ENCODE assay signal across 8 mouse cellular contexts in genomic region chr12:76195912-76196708, GRCm38 (mm10). TPM values are rescaled to one million over a fixed set of nuclear protein-coding genes. Genes with fewer than 3 reads are reported as not detected.
DNase-seq lines count a peak whose midpoint lies in the region; ATAC-seq lines count a peak whose summit lies in the region.

No protein-coding gene starts in this region.

- peak overlapping the region; percentile 93 for H3K4me2 ChIP-seq in intestine, embryonic 14.5 days (ENCODE audit: low read length)

- peak overlapping the region; percentile 36 for H3K4me3 ChIP-seq in intestine, embryonic 14.5 days (ENCODE audit: low read depth, low read length)

- H3K9me3 ChIP-seq in intestine, embryonic 14.5 days (ENCODE audit: control insufficient read depth, low read length), result no peaks in the 10 kb centered on the region

- ATAC-seq in intestine, embryonic 14.5 days (replicated peaks; ENCODE audit: low FRiP score, low TSS enrichment, low read depth), result peak; percentile 79
- ATAC-seq in megakaryocyte-erythroid progenitor cell, adult 5-6 weeks (replicated peaks; ENCODE audit: low FRiP score, low TSS enrichment, poor library complexity, severe bottlenecking), result peak; percentile 86

- H3K27me3 ChIP-seq in intestine, embryonic 14.5 days (replicated peaks; ENCODE audit: control insufficient read depth, insufficient read depth, low read length), result no peaks in the 10 kb centered on the region

- H3K9ac ChIP-seq in intestine, embryonic 14.5 days (ENCODE audit: low read length), result peak overlapping the region; percentile 38

- no peak overlapping the region for H3K27ac ChIP-seq in intestine, embryonic 14.5 days (ENCODE audit: low read depth)

- peak; percentile 94 for DNase-seq in adrenal gland, postnatal 10 days
- peak; percentile 85 for DNase-seq in embryo, embryonic 9.5 days (ENCODE audit: extremely low spot score)
- peak; percentile 38 to 75 for DNase-seq in gastrocnemius, postnatal 4 days (ENCODE audit: low spot score in 2 of 2)
- DNase-seq in intestine, embryonic 14.5 days (ENCODE audit: low spot score), result peak; percentile 91
- DNase-seq in left cerebral cortex, postnatal 25 days (ENCODE audit: low spot score in 2 of 2), result peak; percentile 36 to 55
- peak; percentile 48 for DNase-seq in right cerebral cortex, postnatal 25 days
- DNase-seq in urinary bladder, postnatal 36 days (ENCODE audit: low spot score in 2 of 2), result peak; percentile 85 to 92

- H3K36me3 ChIP-seq in intestine, embryonic 14.5 days (ENCODE audit: control insufficient read depth, insufficient read depth, low read length), result no peaks in the 10 kb centered on the region

- WGBS in intestine, embryonic 14.5 days, result 2% methylated on average over 22 of the region's 22 CpGs

- peaks cover 6% of the 10 kb centered on the region; the same call in 1 of the 2 replicates for H3K4me1 ChIP-seq in intestine, embryonic 14.5 days (replicated peaks; ENCODE audit: control insufficient read depth, insufficient read depth, low read length)

- intact Hi-C loops in left cerebral cortex, postnatal 25 days (cut with DNase I), result loop anchor here (2.0 kb wide), 2 partner anchors 145 to 409 kb away; no protein-coding TSS in a partner anchor

RNA-seq across cellular contexts. Expression of gene Esr2, which starts 19.1 kb away (rescaled TPM):
- not detected for total RNA-seq in adrenal gland, postnatal 10 days (2021)
- total RNA-seq in gastrocnemius, postnatal 4 days (2021), result under 1 TPM; 0.10 to 0.34 TPM
- polyA plus RNA-seq in intestine, embryonic 14.5 days (2014; fragmentation: Nextera tagmentation; extraction: Ambion mirVana), result not detected in 2 replicates
- total RNA-seq in left cerebral cortex, postnatal 25 days (2021), result under 1 TPM; 0.21 to 0.23 TPM
- total RNA-seq in megakaryocyte-erythroid progenitor cell, adult 5-6 weeks (2014; fragmentation: Nextera tagmentation), result not detected in 2 replicates
- not detected in 2 replicates for total RNA-seq in megakaryocyte-erythroid progenitor cell, adult 5-6 weeks (2017)

RNA-seq across cellular contexts. Expression of gene Tex21, which starts 50.4 kb away (rescaled TPM):
- total RNA-seq in adrenal gland, postnatal 10 days (2021), result not detected
- total RNA-seq in gastrocnemius, postnatal 4 days (2021), result not detected
- not detected in 2 replicates for polyA plus RNA-seq in intestine, embryonic 14.5 days (2014; fragmentation: Nextera tagmentation; extraction: Ambion mirVana)
- total RNA-seq in left cerebral cortex, postnatal 25 days (2021), result not detected
- 2.0 TPM in 1 of 2 replicates, not detected in the other for total RNA-seq in megakaryocyte-erythroid progenitor cell, adult 5-6 weeks (2014; fragmentation: Nextera tagmentation)
- 1.9 and 2.9 TPM in 2 replicates for total RNA-seq in megakaryocyte-erythroid progenitor cell, adult 5-6 weeks (2017)

RNA-seq across cellular contexts. Expression of gene Mthfd1, which starts 59.0 kb away (rescaled TPM):
- total RNA-seq in adrenal gland, postnatal 10 days (2021), result 10 to 100 TPM; 51.5 to 52.5 TPM
- total RNA-seq in gastrocnemius, postnatal 4 days (2021), result 10 to 100 TPM; 22.9 to 25.5 TPM
- 98.8 and 101 TPM in 2 replicates for polyA plus RNA-seq in intestine, embryonic 14.5 days (2014; fragmentation: Nextera tagmentation; extraction: Ambion mirVana)
- 10 to 100 TPM; 34.4 to 36.1 TPM for total RNA-seq in left cerebral cortex, postnatal 25 days (2021)
- total RNA-seq in megakaryocyte-erythroid progenitor cell, adult 5-6 weeks (2014; fragmentation: Nextera tagmentation), result 306 and 318 TPM in 2 replicates
- total RNA-seq in megakaryocyte-erythroid progenitor cell, adult 5-6 weeks (2017), result 467 and 637 TPM in 2 replicates

Comparison
In these comparisons a context has a peak if more than half of its experiments do, and no peak if none do; other contexts are left out.
1. RNA of gene Mthfd1, which starts 59.0 kb away (total RNA-seq): 306 to 637 TPM in megakaryocyte-erythroid progenitor cell, adult 5-6 weeks; 51.5 to 52.5 TPM in adrenal gland, postnatal 10 days, 34.4 to 36.1 TPM in left cerebral cortex, postnatal 25 days and 22.9 to 25.5 TPM in gastrocnemius, postnatal 4 days; every median in the first group is over 4 times any median in the second.
2. Peak in every context shown above with its lines, with median percentiles within 50 percentile points of each other: DNase-seq.